Mouse (Mus musculus) hindbrain, embryonic 16.5 days (tissue): ENCODE measurements at regions not wholly inside any gene's neighbourhood (a gene's known extent, or its start where the extent isn't known, plus 50 kb on each side); places are given as distances from the start of the nearest gene placed in this dataset.

Experiments
- ATAC-seq: fragments of 200-750 bp; cut with Nextera tagmentation; 2 replicates; pipeline ENCODE4 v1.8.0; 2017; ENCODE audit warnings: moderate TSS enrichment, moderate library complexity
- H3K27ac ChIP-seq: fragments of 300-500 bp; sonication (generic); 2 replicates; pipeline ENCODE4 v1.5.1; 2014; ENCODE audit warnings: low read depth, mild to moderate bottlenecking, control low read depth, low read length, moderate library complexity
- H3K27me3 ChIP-seq: fragments of 300-500 bp; sonication (generic); replicated peaks from 2 replicates; pipeline ENCODE4 v1.6.1; 2014; ENCODE audit warnings: low read length; ENCODE audit not compliant: control insufficient read depth, insufficient read depth
- H3K36me3 ChIP-seq: fragments of 300-500 bp; sonication (generic); 2 replicates; pipeline ENCODE4 v1.6.1; 2014; ENCODE audit warnings: mild to moderate bottlenecking, low read length, moderate library complexity, mixed read lengths; ENCODE audit not compliant: control insufficient read depth, insufficient read depth
- H3K4me1 ChIP-seq: fragments of 300-500 bp; sonication (generic); 2 replicates; pipeline ENCODE4 v1.6.1; 2014; ENCODE audit warnings: low read depth, low read length; ENCODE audit not compliant: control insufficient read depth, insufficient read depth
- H3K4me2 ChIP-seq: fragments of 300-500 bp; sonication (generic); 2 replicates; pipeline ENCODE4 v1.6.1; 2014; ENCODE audit warnings: mild to moderate bottlenecking, low read length, control low read depth, moderate library complexity
- H3K4me3 ChIP-seq: fragments of 300-500 bp; sonication (generic); 2 replicates; pipeline ENCODE4 v1.5.1; 2014; ENCODE audit warnings: mild to moderate bottlenecking, low read length, control low read depth, moderate library complexity
- H3K9ac ChIP-seq: fragments of 300-500 bp; sonication (generic); 2 replicates; pipeline ENCODE4 v1.6.1; 2014; ENCODE audit warnings: low read depth, mild to moderate bottlenecking, control low read depth, low read length, moderate library complexity
- H3K9me3 ChIP-seq: fragments of 300-500 bp; sonication (generic); 2 replicates; pipeline ENCODE4 v1.6.1; 2014; ENCODE audit warnings: mild to moderate bottlenecking, low read length, moderate library complexity; ENCODE audit not compliant: control insufficient read depth
- WGBS: fragments of 180-500 bp; shearing (Covaris S2); extraction: QIAGEN DNeasy Blood & Tissue Kit; methylation state at CpG from one replicate; pipeline ENCODE4 v1.1.7; 2014; 5-methylcytosine and 5-hydroxymethylcytosine counted together

- H3K4me2 ChIP-seq, result no peak overlapping the region
- WGBS, result 83% methylated on average over 11 of the region's 11 CpGs
- H3K36me3 ChIP-seq, result no peaks in the 10 kb centered on the region
- ATAC-seq, result no peak
- no peaks in the 10 kb centered on the region for H3K27me3 ChIP-seq
- H3K9ac ChIP-seq, result no peak overlapping the region
- no peaks in the 10 kb centered on the region for H3K4me1 ChIP-seq
- H3K9me3 ChIP-seq, result no peaks in the 10 kb centered on the region
- no peak overlapping the region for H3K4me3 ChIP-seq
- H3K27ac ChIP-seq, result no peak overlapping the region
These were observed 192.6 kb upstream of the Kbtbd8 start for GRCm38 (mm10) chr6:94924338-94925039.

GRCm38 (mm10) chr6:94921741-94922140, 195.3 kb upstream of the Kbtbd8 start:
- WGBS, result 76% methylated on average over 2 of the region's 2 CpGs
- ATAC-seq, result no peak

GRCm38 (mm10) chr6:94920770-94921169, 196.3 kb upstream of the Kbtbd8 start:
- Histone ChIP-seq H3K4me1 (no peaks in the 10 kb centered on the region), H3K27ac (no peak overlapping the region), H3K9me3 (no peaks in the 10 kb centered on the region), H3K9ac (no peak overlapping the region), H3K27me3 (no peaks in the 10 kb centered on the region), H3K4me3 (no peak overlapping the region), H3K36me3 (no peaks in the 10 kb centered on the region), H3K4me2 (no peak overlapping the region)
- ATAC-seq, result no peak
- 98% methylated on average over 2 of the region's 2 CpGs for WGBS

More at GRCm38 (mm10) chr6:94921741-94922140, 195.3 kb upstream of the Kbtbd8 start:
- Histone ChIP-seq H3K9ac (no peak overlapping the region), H3K27ac (no peak overlapping the region), H3K27me3 (no peaks in the 10 kb centered on the region), H3K4me3 (no peak overlapping the region), H3K4me2 (no peak overlapping the region), H3K36me3 (no peaks in the 10 kb centered on the region), H3K4me1 (no peaks in the 10 kb centered on the region), H3K9me3 (no peaks in the 10 kb centered on the region)

DNA sequence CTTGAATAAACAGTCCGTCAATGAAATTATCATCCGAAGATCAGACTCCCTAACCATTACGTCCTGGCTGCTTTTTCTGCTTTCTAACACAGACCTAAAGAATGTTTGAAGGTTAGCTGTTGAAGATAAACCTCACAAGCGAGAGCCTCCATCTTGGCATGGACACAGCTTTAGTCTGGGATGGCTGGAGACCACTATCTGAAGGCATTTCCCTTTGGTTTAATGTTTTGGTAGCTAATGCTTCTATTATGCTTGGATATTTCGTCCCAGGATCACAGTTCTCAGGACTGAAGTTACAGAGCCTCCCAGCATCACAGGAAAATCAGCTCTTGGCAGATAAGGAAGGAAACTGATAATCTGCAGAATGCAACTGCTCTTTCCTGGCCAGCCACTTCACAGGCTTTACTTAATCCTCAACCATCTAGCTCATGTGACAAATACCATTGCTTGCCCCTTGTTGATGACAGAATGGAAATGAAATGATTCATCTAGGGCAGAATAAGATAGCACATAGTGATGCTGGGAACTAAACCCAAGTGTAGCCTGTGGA, 197.8 kb upstream of the Kbtbd8 start:
- Histone ChIP-seq H3K9ac (no peak overlapping the region), H3K27me3 (no peaks in the 10 kb centered on the region), H3K36me3 (no peaks in the 10 kb centered on the region), H3K9me3 (no peaks in the 10 kb centered on the region), H3K27ac (no peak overlapping the region), H3K4me3 (no peak overlapping the region), H3K4me2 (no peak overlapping the region), H3K4me1 (no peaks in the 10 kb centered on the region)
- WGBS, result 89% methylated on average over 5 of the region's 5 CpGs
- ATAC-seq, result no peak

GRCm38 (mm10) chr6:94915842-94916620, 201.0 kb upstream of the Kbtbd8 start:
- H3K9me3 ChIP-seq, result no peaks in the 10 kb centered on the region
- no peak overlapping the region for H3K4me3 ChIP-seq
- H3K27ac ChIP-seq, result no peak overlapping the region
- H3K4me1 ChIP-seq, result peaks cover 3% of the 10 kb centered on the region; the same call in 1 of the 2 replicates
- no peak overlapping the region for H3K9ac ChIP-seq
- ATAC-seq, result no peak
- H3K4me2 ChIP-seq, result no peak overlapping the region
- H3K36me3 ChIP-seq, result no peaks in the 10 kb centered on the region
- H3K27me3 ChIP-seq, result no peaks in the 10 kb centered on the region
- 64% methylated on average over 8 of the region's 8 CpGs for WGBS

DNA sequence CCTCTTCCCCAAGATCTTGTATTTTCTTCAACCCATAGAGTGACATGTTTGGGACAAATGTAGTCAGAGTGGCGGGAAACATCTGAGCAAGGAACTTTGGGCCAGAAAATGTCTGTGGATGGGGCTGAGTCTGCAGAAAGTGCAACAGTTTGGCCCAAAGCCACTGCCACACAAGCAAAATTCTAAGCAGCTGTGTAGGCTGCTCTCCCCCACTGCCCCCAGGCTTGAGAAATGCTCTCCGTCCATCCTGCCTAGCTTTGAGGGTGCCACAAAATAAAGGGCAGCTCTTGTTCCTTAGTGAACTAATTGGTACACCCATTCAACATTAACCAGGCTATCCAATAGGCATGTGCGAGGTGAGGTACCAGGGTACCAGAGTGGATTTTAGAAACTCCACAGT, 205.2 kb upstream of the Kbtbd8 start:
- ATAC-seq, result no peak
- no peak overlapping the region for H3K27ac ChIP-seq
- no peak overlapping the region for H3K4me3 ChIP-seq
- peaks cover 3% of the 10 kb centered on the region; the same call in 1 of the 2 replicates for H3K4me1 ChIP-seq
- H3K9me3 ChIP-seq, result no peaks in the 10 kb centered on the region
- WGBS, result 67% methylated on average over 3 of the region's 3 CpGs
- no peak overlapping the region for H3K9ac ChIP-seq
- no peaks in the 10 kb centered on the region for H3K36me3 ChIP-seq
- H3K27me3 ChIP-seq, result no peaks in the 10 kb centered on the region
- H3K4me2 ChIP-seq, result no peak overlapping the region

- H3K9me3 ChIP-seq, result no peaks in the 10 kb centered on the region
- WGBS, result 52% methylated on average over 9 of the region's 9 CpGs
- H3K27ac ChIP-seq, result no peak overlapping the region
- H3K4me2 ChIP-seq, result no peak overlapping the region
- no peak overlapping the region for H3K4me3 ChIP-seq
- no peak overlapping the region for H3K9ac ChIP-seq
- no peak for ATAC-seq
- H3K4me1 ChIP-seq, result peaks cover 3% of the 10 kb centered on the region; the same call in 1 of the 2 replicates
- H3K27me3 ChIP-seq, result no peaks in the 10 kb centered on the region
- H3K36me3 ChIP-seq, result no peaks in the 10 kb centered on the region
These were observed 205.7 kb upstream of the Kbtbd8 start for GRCm38 (mm10) chr6:94911374-94911773.

DNA sequence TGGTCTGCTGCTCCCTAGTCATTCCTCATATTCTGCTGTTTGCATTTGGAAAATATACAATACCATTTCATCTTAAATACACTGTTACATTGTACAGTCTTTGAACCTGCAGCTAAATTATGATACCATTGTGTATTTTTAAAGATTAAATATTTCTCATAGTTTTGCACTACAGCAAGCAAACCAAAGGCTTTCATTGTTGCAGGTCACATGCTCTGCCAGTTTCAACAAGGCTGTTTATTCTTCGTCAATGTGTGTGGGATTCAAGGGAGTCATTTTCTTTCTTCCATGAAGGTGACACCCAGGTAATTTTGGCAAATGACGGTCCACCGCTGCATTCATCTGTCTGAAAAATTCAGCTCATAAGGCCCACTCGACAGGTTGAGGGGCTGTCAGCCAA, 200.9 kb upstream of the Lrig1 start:
- no peak for ATAC-seq
- 90% methylated on average over 4 of the region's 4 CpGs for WGBS

DNA sequence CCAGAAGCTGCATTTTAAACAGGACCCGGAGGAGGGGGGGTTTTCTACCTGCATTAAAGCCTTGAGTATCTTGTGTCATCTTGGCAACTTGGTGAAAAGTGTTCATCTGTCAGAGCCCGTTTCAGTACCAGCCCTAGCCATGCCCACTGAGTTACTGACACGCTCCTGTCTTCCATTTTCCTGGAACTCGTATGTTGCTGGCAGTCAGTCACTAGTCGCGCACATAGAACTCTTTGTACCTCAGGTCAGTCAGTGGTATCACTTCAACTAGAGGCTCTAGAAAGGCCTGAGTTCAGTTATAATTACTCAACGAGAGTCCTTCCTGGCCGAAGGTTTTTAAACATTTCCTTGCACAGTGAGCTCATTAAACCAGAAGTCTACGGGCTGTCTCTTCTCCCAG, 198.9 kb upstream of the Lrig1 start:
- ATAC-seq, result no peak
- Histone ChIP-seq H3K9me3 (no peaks in the 10 kb centered on the region), H3K4me3 (no peak overlapping the region), H3K27ac (no peak overlapping the region), H3K36me3 (no peaks in the 10 kb centered on the region), H3K4me2 (no peak overlapping the region), H3K27me3 (no peaks in the 10 kb centered on the region), H3K4me1 (no peaks in the 10 kb centered on the region), H3K9ac (no peak overlapping the region)
- WGBS, result 87% methylated on average over 9 of the region's 9 CpGs

More for the DNA sequence above, 200.9 kb upstream of the Lrig1 start:
- no peak overlapping the region for H3K9ac ChIP-seq
- H3K9me3 ChIP-seq, result no peaks in the 10 kb centered on the region
- H3K27me3 ChIP-seq, result no peaks in the 10 kb centered on the region
- no peaks in the 10 kb centered on the region for H3K36me3 ChIP-seq
- no peak overlapping the region for H3K4me2 ChIP-seq
- H3K4me3 ChIP-seq, result no peak overlapping the region
- no peaks in the 10 kb centered on the region for H3K4me1 ChIP-seq
- H3K27ac ChIP-seq, result no peak overlapping the region
